Mouse (Mus musculus) heart, embryonic 11.5 days (tissue): ENCODE measurements around the gene Retreg1. TPM values are rescaled to one million over a fixed set of nuclear protein-coding genes. Genes with fewer than 3 reads are reported as not detected.

ENCODE experiments used
- ATAC-seq: fragments of 200-750 bp; cut with Nextera tagmentation; replicated peaks from 2 replicates; pipeline ENCODE4 v1.8.0; 2017; ENCODE audit warnings: moderate library complexity; ENCODE audit not compliant: insufficient number of reproducible peaks, low FRiP score, low TSS enrichment
- H3K27ac ChIP-seq: fragments of 300-500 bp; sonication (generic); 2 replicates; pipeline ENCODE4 v1.5.1; 2014; ENCODE audit warnings: mild to moderate bottlenecking, low read depth, low read length
- H3K27me3 ChIP-seq: fragments of 300-500 bp; sonication (generic); 2 replicates; pipeline ENCODE4 v1.6.1; 2014; ENCODE audit warnings: mild to moderate bottlenecking, low read length, mixed read lengths; ENCODE audit not compliant: control insufficient read depth, insufficient read depth
- H3K36me3 ChIP-seq: fragments of 300-500 bp; sonication (generic); 2 replicates; pipeline ENCODE4 v1.6.1; 2014; ENCODE audit warnings: mild to moderate bottlenecking, low read length, moderate library complexity, mixed read lengths; ENCODE audit not compliant: control insufficient read depth, insufficient read depth
- H3K4me1 ChIP-seq: fragments of 300-500 bp; sonication (generic); 2 replicates; pipeline ENCODE4 v1.6.1; 2014; ENCODE audit warnings: low read length; ENCODE audit not compliant: control insufficient read depth, insufficient read depth
- H3K4me2 ChIP-seq: fragments of 300-500 bp; sonication (generic); 2 replicates; pipeline ENCODE4 v1.6.1; 2014; ENCODE audit warnings: mild to moderate bottlenecking, moderate library complexity
- H3K4me3 ChIP-seq: fragments of 300-500 bp; sonication (generic); 2 replicates; pipeline ENCODE4 v1.5.1; 2014; ENCODE audit warnings: low read depth, low read length
- H3K9ac ChIP-seq: fragments of 300-500 bp; sonication (generic); 2 replicates; pipeline ENCODE4 v1.6.1; 2014; ENCODE audit warnings: mild to moderate bottlenecking, low read depth, low read length, moderate library complexity
- H3K9me3 ChIP-seq: fragments of 300-500 bp; sonication (generic); replicated peaks from 2 replicates; pipeline ENCODE4 v1.6.1; 2016; ENCODE audit warnings: low read length; ENCODE audit not compliant: control insufficient read depth
- WGBS: fragments of 180-500 bp; shearing (Covaris S2); extraction: QIAGEN DNeasy Blood & Tissue Kit; methylation state at CpG from one replicate; pipeline ENCODE4 v1.1.7; 2014; ENCODE audit not compliant: insufficient replicate concordance; 5-methylcytosine and 5-hydroxymethylcytosine counted together
- microRNA-seq: library from miRNA; unstranded; fragments of <30 nt; microRNA quantifications from one replicate; pipeline ENCODE4, GENCODE M21; 2016; ENCODE audit warnings: borderline number of aligned reads
- polyA plus RNA-seq: library from polyadenylated mRNA; unstranded; fragments of >200 nt; fragmentation: Nextera tagmentation; extraction: Ambion mirVana; gene quantifications from 2 replicates; pipeline ENCODE4 v1.2.1, GENCODE M21; 2014

Gene Retreg1
- polyA plus RNA-seq, 1 experiment from 2014 or later = 47.2 TPM

- Histone ChIP-seq H3K9me3 (no peaks in the 10 kb centered on the region), H3K27me3 (no peaks in the 10 kb centered on the region), H3K4me1 (no peaks in the 10 kb centered on the region), H3K27ac (no peak overlapping the region), H3K4me3 (no peak overlapping the region), H3K9ac (no peak overlapping the region), H3K36me3 (no peaks in the 10 kb centered on the region), H3K4me2 (no peak overlapping the region)
- 72% methylated on average over 4 of the region's 4 CpGs for WGBS
- ATAC-seq = no peak
These were observed 169.9 kb downstream of the Retreg1 start for GRCm38 (mm10) chr15:26012891-26013290.

- 58% methylated on average over 14 of the region's 14 CpGs for WGBS
- no peak; the same call in 1 of the 2 replicates for ATAC-seq
- H3K4me2 ChIP-seq = no peak overlapping the region
- no peak overlapping the region for H3K27ac ChIP-seq
- H3K9ac ChIP-seq = no peak overlapping the region
- H3K9me3 ChIP-seq = no peaks in the 10 kb centered on the region
- no peaks in the 10 kb centered on the region for H3K4me1 ChIP-seq
- no peaks in the 10 kb centered on the region for H3K36me3 ChIP-seq
- H3K4me3 ChIP-seq = no peak overlapping the region
- H3K27me3 ChIP-seq = no peaks in the 10 kb centered on the region
These were observed 173.1 kb downstream of the Retreg1 start for GRCm38 (mm10) chr15:26015979-26016665.

GRCm38 (mm10) chr15:26021721-26022120 is 178.7 kb downstream of the Retreg1 start:
- H3K36me3 ChIP-seq = no peaks in the 10 kb centered on the region
- no peaks in the 10 kb centered on the region for H3K9me3 ChIP-seq
- no peak overlapping the region for H3K9ac ChIP-seq
- ATAC-seq = no peak
- H3K4me1 ChIP-seq = no peaks in the 10 kb centered on the region
- H3K27me3 ChIP-seq = no peaks in the 10 kb centered on the region
- no peak overlapping the region for H3K4me2 ChIP-seq
- H3K27ac ChIP-seq = no peak overlapping the region
- no peak overlapping the region for H3K4me3 ChIP-seq
- WGBS = 83% methylated on average over 8 of the region's 8 CpGs

- Histone ChIP-seq H3K36me3 (no peaks in the 10 kb centered on the region), H3K4me2 (no peak overlapping the region), H3K9ac (no peak overlapping the region), H3K9me3 (no peaks in the 10 kb centered on the region), H3K4me1 (no peaks in the 10 kb centered on the region), H3K27ac (no peak overlapping the region), H3K4me3 (no peak overlapping the region), H3K27me3 (no peaks in the 10 kb centered on the region)
- WGBS = 74% methylated on average over 5 of the region's 5 CpGs
- no peak for ATAC-seq
These were observed 179.7 kb downstream of the Retreg1 start for GRCm38 (mm10) chr15:26022636-26023035.

Small RNA genes lying within 50 kb of the gene (microRNA-seq; reads per million reads assigned to microRNA genes)
- not detected for gene Mir7212

Other genes with a start within 250 kb of the Retreg1 start
- 11.5 and 15.4 TPM in 2 replicates for gene Myo10, start 220.7 kb upstream of the Retreg1 start, polyA plus RNA-seq
- gene Zfp622, start 141.2 kb downstream of the Retreg1 start, polyA plus RNA-seq = 19.4 and 22.6 TPM in 2 replicates